In the genomic region with DNA sequence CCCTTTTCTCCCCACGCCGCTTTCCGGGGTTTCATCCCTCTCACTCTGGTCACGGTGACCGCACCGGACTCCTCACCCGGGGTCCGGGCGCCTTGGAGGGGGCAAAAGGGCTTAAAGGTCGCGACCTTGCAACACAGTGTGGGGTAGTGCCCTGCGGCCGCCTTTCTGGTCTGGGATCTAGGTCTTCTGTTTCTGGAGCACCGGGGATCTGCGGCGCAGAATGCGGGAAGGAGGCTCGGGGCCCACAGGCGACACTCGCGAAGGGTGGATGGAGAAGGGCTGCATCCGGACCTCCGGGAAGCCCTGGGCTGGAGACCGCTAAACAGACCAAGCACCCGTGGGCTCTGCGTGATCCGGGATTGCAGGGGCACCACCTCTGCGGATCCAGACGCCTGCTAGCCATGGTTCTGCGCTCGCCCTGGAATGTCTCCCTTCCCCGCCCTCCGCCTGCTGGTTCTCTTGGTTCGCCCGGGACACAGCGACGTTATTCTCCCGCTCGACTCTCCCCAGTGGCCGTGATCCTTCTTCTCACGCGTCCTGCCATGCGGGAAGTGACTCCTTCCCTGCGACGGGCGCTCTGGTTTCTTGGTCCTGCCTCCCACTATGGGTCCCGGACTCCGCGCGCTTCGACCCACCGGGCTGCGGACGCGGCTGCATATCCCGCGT, we compare ENCODE assay signal across 11 mouse cellular contexts. TPM values are rescaled to one million over a fixed set of nuclear protein-coding genes. Genes with fewer than 3 reads are reported as not detected.
DNase-seq lines count a peak whose midpoint lies in the region; ATAC-seq and TF ChIP-seq lines count a peak whose summit lies in the region.
"Had no signal": no experiment of that assay in that cellular context is flagged by ENCODE, and none has a peak within 500 bp of the region (broad histone marks: within the 10 kb centered on the region; RNA-seq: fewer than 3 reads in every experiment).

No protein-coding gene starts in this region.

- under 1% methylated on average over 57 of the region's 57 CpGs for WGBS in forebrain, embryonic 10.5 days
- under 1% methylated on average over 57 of the region's 57 CpGs for WGBS in forebrain, embryonic 15.5 days
- 2% methylated on average over 57 of the region's 57 CpGs for WGBS in liver, embryonic 12.5 days (ENCODE audit: insufficient replicate concordance)
- 3% methylated on average over 57 of the region's 57 CpGs for WGBS in liver, embryonic 11.5 days
- WGBS in forebrain, postnatal 0 days: 2% methylated on average over 56 of the region's 57 CpGs
- under 1% methylated on average over 57 of the region's 57 CpGs for WGBS in neural tube, embryonic 15.5 days

- H3K27ac ChIP-seq in forebrain, embryonic 10.5 days: 0 out of 2 replicates have a peak overlapping the region, but pooled peaks have one; percentile 1
- no peak overlapping the region for H3K27ac ChIP-seq in forebrain, embryonic 15.5 days (replicated peaks)
- H3K27ac ChIP-seq in liver, embryonic 12.5 days: no peak overlapping the region
- no peak overlapping the region for H3K27ac ChIP-seq in liver, embryonic 11.5 days (ENCODE audit: low read depth, low read length)
- H3K27ac ChIP-seq in forebrain, postnatal 0 days (ENCODE audit: low read depth, low read length): no peak overlapping the region
- H3K27ac ChIP-seq in neural tube, embryonic 15.5 days (replicated peaks): no peak overlapping the region
- H3K27ac ChIP-seq: liver, embryonic 13.5 days had no signal

- H3K36me3 ChIP-seq in forebrain, embryonic 10.5 days (replicated peaks): no peaks in the 10 kb centered on the region
- no peaks in the 10 kb centered on the region for H3K36me3 ChIP-seq in forebrain, embryonic 15.5 days
- H3K36me3 ChIP-seq in liver, embryonic 12.5 days: no peaks in the 10 kb centered on the region
- H3K36me3 ChIP-seq in liver, embryonic 11.5 days (ENCODE audit: control insufficient read depth, insufficient read depth, low read length): no peaks in the 10 kb centered on the region
- H3K36me3 ChIP-seq in forebrain, postnatal 0 days (ENCODE audit: insufficient read depth): no peaks in the 10 kb centered on the region
- no peaks in the 10 kb centered on the region for H3K36me3 ChIP-seq in neural tube, embryonic 15.5 days
- H3K36me3 ChIP-seq: liver, embryonic 13.5 days had no signal

- peaks cover 100% of the 10 kb centered on the region for H3K27me3 ChIP-seq in forebrain, embryonic 10.5 days (ENCODE audit: poor library complexity, severe bottlenecking)
- peaks cover 92% of the 10 kb centered on the region for H3K27me3 ChIP-seq in forebrain, embryonic 15.5 days
- H3K27me3 ChIP-seq in liver, embryonic 12.5 days (replicated peaks): peaks cover 99% of the 10 kb centered on the region
- peaks cover 97% of the 10 kb centered on the region for H3K27me3 ChIP-seq in liver, embryonic 11.5 days (replicated peaks; ENCODE audit: control insufficient read depth, insufficient read depth, low read length)
- H3K27me3 ChIP-seq in forebrain, postnatal 0 days (ENCODE audit: insufficient read depth, low read length): peaks cover 89% of the 10 kb centered on the region
- peaks cover 89% of the 10 kb centered on the region for H3K27me3 ChIP-seq in neural tube, embryonic 15.5 days (replicated peaks)

- H3K4me1 ChIP-seq in forebrain, embryonic 10.5 days: peaks cover 35% of the 10 kb centered on the region
- peaks cover 21% of the 10 kb centered on the region for H3K4me1 ChIP-seq in forebrain, embryonic 15.5 days
- no peaks in the 10 kb centered on the region for H3K4me1 ChIP-seq in liver, embryonic 12.5 days
- no peaks in the 10 kb centered on the region for H3K4me1 ChIP-seq in liver, embryonic 11.5 days (replicated peaks; ENCODE audit: control insufficient read depth, insufficient read depth, low read length)
- no peaks in the 10 kb centered on the region for H3K4me1 ChIP-seq in forebrain, postnatal 0 days (ENCODE audit: insufficient read depth)
- H3K4me1 ChIP-seq in neural tube, embryonic 15.5 days: peaks cover 16% of the 10 kb centered on the region
- H3K4me1 ChIP-seq: liver, embryonic 13.5 days had no signal

- no peak for TF ChIP-seq CTCF in forebrain, postnatal 0 days (IDR thresholded peaks at IDR 0.05; ENCODE audit: low read depth)

- no peaks in the 10 kb centered on the region for H3K9me3 ChIP-seq in forebrain, embryonic 10.5 days
- H3K9me3 ChIP-seq in forebrain, embryonic 15.5 days: no peaks in the 10 kb centered on the region
- no peaks in the 10 kb centered on the region for H3K9me3 ChIP-seq in liver, embryonic 12.5 days (replicated peaks)
- no peaks in the 10 kb centered on the region for H3K9me3 ChIP-seq in liver, embryonic 11.5 days (ENCODE audit: control insufficient read depth, low read length)
- H3K9me3 ChIP-seq in forebrain, postnatal 0 days (ENCODE audit: low read length): no peaks in the 10 kb centered on the region
- H3K9me3 ChIP-seq in neural tube, embryonic 15.5 days (replicated peaks): no peaks in the 10 kb centered on the region
- H3K9me3 ChIP-seq: liver, embryonic 13.5 days had no signal

- no peak for ATAC-seq in forebrain, embryonic 15.5 days (replicated peaks)
- no peak for ATAC-seq in liver, embryonic 12.5 days
- ATAC-seq in liver, embryonic 11.5 days (replicated peaks; ENCODE audit: low FRiP score): no peak
- 0 out of 2 replicates have a peak, but pooled peaks have one; percentile 14 for ATAC-seq in forebrain, postnatal 0 days
- ATAC-seq in neural tube, embryonic 15.5 days (ENCODE audit: low FRiP score): 0 out of 2 replicates have a peak, but pooled peaks have one; percentile 3
- no peak for ATAC-seq in activated CD4-positive, CD25-positive, alpha-beta regulatory T cell, adult 4 months

- DNase-seq in forebrain, embryonic 10.5 days (ENCODE audit: extremely low spot score, low spot score): peak; percentile 47
- no peak for DNase-seq in liver, embryonic 11.5 days (ENCODE audit: low spot score)
- no peak for DNase-seq in forebrain, postnatal 0 days
- DNase-seq in thymus, postnatal 14 days: no peak
- DNase-seq: kidney, postnatal 14 days; liver, embryonic 13.5 days had no signal

- H3K9ac ChIP-seq in forebrain, embryonic 15.5 days (replicated peaks): no peak overlapping the region
- no peak overlapping the region for H3K9ac ChIP-seq in liver, embryonic 12.5 days
- no peak overlapping the region for H3K9ac ChIP-seq in liver, embryonic 11.5 days (ENCODE audit: low read depth, low read length)
- no peak overlapping the region for H3K9ac ChIP-seq in forebrain, postnatal 0 days
- H3K9ac ChIP-seq in neural tube, embryonic 15.5 days (replicated peaks): no peak overlapping the region
- H3K9ac ChIP-seq: liver, embryonic 13.5 days had no signal

- H3K4me3 ChIP-seq in forebrain, embryonic 10.5 days: peak overlapping the region; percentile 34
- no peak overlapping the region for H3K4me3 ChIP-seq in forebrain, embryonic 15.5 days
- H3K4me3 ChIP-seq in liver, embryonic 12.5 days: no peak overlapping the region
- H3K4me3 ChIP-seq in liver, embryonic 11.5 days (ENCODE audit: low read depth, low read length): no peak overlapping the region
- H3K4me3 ChIP-seq in forebrain, postnatal 0 days (ENCODE audit: low read depth, low read length): no peak overlapping the region
- no peak overlapping the region for H3K4me3 ChIP-seq in neural tube, embryonic 15.5 days (replicated peaks)
- H3K4me3 ChIP-seq: liver, embryonic 13.5 days; myocyte had no signal

- no peak overlapping the region for H3K4me2 ChIP-seq in forebrain, embryonic 15.5 days (replicated peaks)
- H3K4me2 ChIP-seq in liver, embryonic 12.5 days: peak overlapping the region; percentile 6; the same call in 1 of the 2 replicates
- H3K4me2 ChIP-seq in liver, embryonic 11.5 days: no peak overlapping the region
- no peak overlapping the region for H3K4me2 ChIP-seq in forebrain, postnatal 0 days (ENCODE audit: low read depth)
- no peak overlapping the region for H3K4me2 ChIP-seq in neural tube, embryonic 15.5 days
- H3K4me2 ChIP-seq: liver, embryonic 13.5 days had no signal

RNA-seq across cellular contexts. Expression of a gene that starts 8.2 kb away (rescaled TPM):
- 0.38 and 0.69 TPM in 2 replicates for polyA plus RNA-seq in forebrain, embryonic 10.5 days (2016; fragmentation: Nextera tagmentation; extraction: Ambion mirVana)
- not detected in 2 replicates for polyA plus RNA-seq in forebrain, embryonic 15.5 days (2015; fragmentation: Nextera tagmentation; extraction: Ambion mirVana)
- 0.32 TPM in 1 of 2 replicates, not detected in the other for polyA plus RNA-seq in liver, embryonic 12.5 days (2016; fragmentation: Nextera tagmentation; extraction: Ambion mirVana)
- polyA plus RNA-seq in liver, embryonic 11.5 days (2014; fragmentation: Nextera tagmentation; extraction: Ambion mirVana): not detected in 2 replicates
- total RNA-seq in forebrain, postnatal 0 days (2014; rRNA removed): 1.1 TPM in 1 of 2 replicates, not detected in the other
- not detected in 2 replicates for polyA plus RNA-seq in forebrain, postnatal 0 days (2015; fragmentation: Nextera tagmentation; extraction: Ambion mirVana)
- polyA plus RNA-seq in neural tube, embryonic 15.5 days (2015; fragmentation: Nextera tagmentation; extraction: Ambion mirVana): 0.73 and 1.4 TPM in 2 replicates
- not detected for polyA plus RNA-seq in activated CD4-positive, CD25-positive, alpha-beta regulatory T cell, adult 4 months (2017; shearing (Covaris generic))
- polyA plus RNA-seq: liver, embryonic 13.5 days; myocyte had no signal

Comparison
In these comparisons a context has a peak if more than half of its experiments do, and no peak if none do; other contexts are left out.
1. ATAC-seq: peak in forebrain, postnatal 0 days (single experiment) and neural tube, embryonic 15.5 days (single experiment); none in forebrain, embryonic 15.5 days (single experiment), liver, embryonic 12.5 days (single experiment), liver, embryonic 11.5 days (single experiment) and activated CD4-positive, CD25-positive, alpha-beta regulatory T cell, adult 4 months (single experiment).